Mouse (Mus musculus): ENCODE data around the gene Ppp1ca.

Ppp1ca gene

DNA sequence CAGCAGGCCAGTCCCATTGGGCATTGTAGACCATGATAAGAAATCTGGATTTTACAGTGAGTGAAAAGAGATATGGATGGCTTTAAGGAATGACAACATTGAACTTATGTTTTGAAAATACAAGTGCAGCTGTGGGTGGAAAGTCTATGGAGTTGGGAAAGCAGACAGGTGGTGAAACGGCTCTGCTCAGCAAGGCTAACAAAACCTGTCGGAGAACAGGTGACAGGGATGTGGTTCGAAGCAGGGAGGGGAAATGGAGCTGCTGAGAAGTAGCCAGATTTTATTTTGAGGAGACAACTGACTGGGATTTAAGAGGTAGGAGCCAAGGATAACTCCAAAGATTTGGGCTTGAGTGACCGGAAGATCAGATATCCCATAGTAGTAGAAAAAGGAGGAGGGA lies 42.7 kb downstream of the Ppp1ca start:
- DNase-seq (ENCODE audit: low spot score) = no peak

DNA sequence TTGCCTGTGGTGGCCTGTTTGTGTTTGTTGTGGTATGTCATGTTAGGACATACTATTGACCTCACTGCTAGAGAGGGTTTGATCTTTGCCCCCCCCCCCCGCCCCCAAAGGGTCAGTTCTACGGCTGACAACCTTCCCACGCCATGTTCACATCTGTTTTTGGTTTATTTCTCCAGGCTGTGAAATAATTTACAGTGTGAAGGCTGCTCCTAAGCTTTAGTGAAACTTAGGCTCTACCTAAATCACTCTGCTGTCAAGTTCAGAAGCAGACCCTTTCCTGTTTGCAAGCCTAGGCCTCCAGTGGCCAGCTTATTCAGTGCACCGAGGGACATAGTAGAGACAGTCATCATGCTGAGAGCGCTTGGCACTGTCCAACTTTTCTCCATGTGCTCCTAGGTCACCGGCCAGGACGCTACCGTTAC lies 48.4 kb downstream of the Ppp1ca start:
- no peak for DNase-seq (ENCODE audit: low spot score)

DNA sequence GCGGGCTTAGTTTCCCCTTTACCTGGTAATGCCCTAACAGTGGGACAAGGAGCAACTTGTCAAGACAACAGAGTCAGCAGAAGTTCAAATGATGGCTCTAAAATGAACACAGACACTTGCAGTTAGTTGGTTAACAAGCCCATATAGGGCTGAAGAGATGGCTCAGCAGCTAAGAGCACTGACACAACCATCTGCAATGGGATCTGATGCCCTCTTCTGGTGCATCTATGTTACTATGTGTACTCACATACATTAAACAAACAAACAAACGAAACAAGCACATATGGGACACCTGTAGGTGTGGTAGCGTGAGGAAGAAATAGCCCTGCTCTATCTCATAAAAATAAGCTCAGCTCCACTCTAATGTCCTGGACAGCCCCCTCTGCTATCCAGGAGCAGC lies 50.6 kb downstream of the Ppp1ca start:
- no peak for DNase-seq (ENCODE audit: low spot score)

DNA sequence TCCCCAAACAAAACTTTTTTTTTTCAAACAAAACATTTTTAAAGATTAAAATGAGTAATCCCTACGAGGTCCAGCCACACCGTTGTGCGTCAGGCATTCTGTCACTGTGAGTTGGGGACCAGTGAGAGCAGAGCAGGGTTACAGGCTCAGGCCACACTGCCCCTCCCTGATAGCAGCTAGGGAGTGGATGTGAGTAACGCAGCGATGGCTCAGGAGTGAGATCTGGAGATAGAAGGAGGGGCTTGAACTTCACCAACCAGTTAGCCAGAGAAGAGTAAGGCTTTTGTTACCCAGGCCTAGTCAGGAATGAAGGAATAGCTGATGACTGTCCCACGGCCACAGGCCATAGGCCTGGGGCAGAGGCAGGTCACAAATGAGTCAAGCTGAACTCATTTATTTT lies 52.9 kb downstream of the Ppp1ca start:
- no peak for DNase-seq (ENCODE audit: low spot score)
